Mouse (Mus musculus) limb, embryonic 13.5 days (tissue): ENCODE data around the gene Psmb5. TPM values are rescaled to one million over a fixed set of nuclear protein-coding genes. Genes with fewer than 3 reads are reported as not detected.

Experiments
- ATAC-seq: fragments of 200-750 bp; cut with Nextera tagmentation; 2 replicates; pipeline ENCODE4 v1.8.0; 2017; ENCODE audit warnings: low read depth, moderate number of reproducible peaks, moderate TSS enrichment; ENCODE audit not compliant: low FRiP score
- H3K27ac ChIP-seq: fragments of 300-500 bp; sonication (generic); 2 replicates; pipeline ENCODE4 v1.5.1; 2015; ENCODE audit warnings: inconsistent platforms, mild to moderate bottlenecking, moderate library complexity
- H3K27me3 ChIP-seq: fragments of 300-500 bp; sonication (generic); 2 replicates; pipeline ENCODE4 v1.6.1; 2015; ENCODE audit warnings: mild to moderate bottlenecking, inconsistent platforms
- H3K36me3 ChIP-seq: fragments of 300-500 bp; sonication (generic); 2 replicates; pipeline ENCODE4 v1.6.1; 2015; ENCODE audit warnings: inconsistent platforms, mild to moderate bottlenecking, moderate library complexity
- H3K4me1 ChIP-seq: fragments of 300-500 bp; sonication (generic); 2 replicates; pipeline ENCODE4 v1.6.1; 2015; ENCODE audit warnings: inconsistent platforms
- H3K4me2 ChIP-seq: fragments of 300-500 bp; sonication (generic); replicated peaks from 2 replicates; pipeline ENCODE4 v1.6.1; 2015; ENCODE audit warnings: inconsistent platforms, mild to moderate bottlenecking, moderate library complexity
- H3K4me3 ChIP-seq: fragments of 300-500 bp; sonication (generic); 2 replicates; pipeline ENCODE4 v1.5.1; 2015; ENCODE audit warnings: moderate library complexity, mild to moderate bottlenecking, inconsistent platforms
- H3K9ac ChIP-seq: fragments of 300-500 bp; sonication (generic); 2 replicates; pipeline ENCODE4 v1.6.1; 2015; ENCODE audit warnings: mild to moderate bottlenecking, inconsistent platforms
- H3K9me3 ChIP-seq: fragments of 300-500 bp; sonication (generic); 2 replicates; pipeline ENCODE4 v1.6.1; 2016; ENCODE audit warnings: inconsistent platforms
- WGBS: fragments of 180-500 bp; shearing (Covaris S2); methylation state at CpG from one replicate; pipeline ENCODE4 v1.1.7; 2015; 5-methylcytosine and 5-hydroxymethylcytosine counted together
- polyA plus RNA-seq: library from polyadenylated mRNA; unstranded; fragments of >200 nt; fragmentation: Nextera tagmentation; extraction: Ambion mirVana; gene quantifications from 2 replicates; pipeline ENCODE4 v1.2.1, GENCODE M21; 2015

Gene Psmb5
- polyA plus RNA-seq, 1 experiment from 2014 or later: 394 TPM

DNA sequence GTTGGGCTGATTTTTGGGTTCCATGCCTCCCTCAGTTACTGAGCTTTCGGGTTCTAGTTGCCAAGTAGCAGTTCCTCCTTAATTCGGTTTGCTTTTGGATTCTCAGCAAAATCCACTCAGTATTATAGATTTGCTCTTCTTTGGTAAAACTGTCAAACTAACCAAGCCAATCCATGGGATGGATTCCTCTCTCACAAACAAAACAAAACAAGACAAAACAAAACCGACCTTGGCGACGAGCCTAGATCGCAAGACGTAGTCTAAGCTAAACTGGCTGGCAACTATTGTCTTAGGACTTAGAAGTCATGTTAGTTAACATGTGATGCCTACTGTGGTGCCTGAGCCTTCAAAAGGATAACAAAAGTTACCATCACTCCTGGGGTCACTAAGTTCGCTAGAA lies 14.1 kb downstream of the Psmb5 start:
- peaks cover 17% of the 10 kb centered on the region for H3K4me1 ChIP-seq
- peaks cover 12% of the 10 kb centered on the region for H3K36me3 ChIP-seq
- no peaks in the 10 kb centered on the region for H3K27me3 ChIP-seq
- H3K4me2 ChIP-seq: peak overlapping the region; percentile 57
- WGBS: 83% methylated on average over 8 of the region's 8 CpGs
- no peak for ATAC-seq
- peak overlapping the region; percentile 65 for H3K27ac ChIP-seq
- no peaks in the 10 kb centered on the region for H3K9me3 ChIP-seq
- no peak overlapping the region for H3K9ac ChIP-seq
- peak overlapping the region; percentile 65 for H3K4me3 ChIP-seq

DNA sequence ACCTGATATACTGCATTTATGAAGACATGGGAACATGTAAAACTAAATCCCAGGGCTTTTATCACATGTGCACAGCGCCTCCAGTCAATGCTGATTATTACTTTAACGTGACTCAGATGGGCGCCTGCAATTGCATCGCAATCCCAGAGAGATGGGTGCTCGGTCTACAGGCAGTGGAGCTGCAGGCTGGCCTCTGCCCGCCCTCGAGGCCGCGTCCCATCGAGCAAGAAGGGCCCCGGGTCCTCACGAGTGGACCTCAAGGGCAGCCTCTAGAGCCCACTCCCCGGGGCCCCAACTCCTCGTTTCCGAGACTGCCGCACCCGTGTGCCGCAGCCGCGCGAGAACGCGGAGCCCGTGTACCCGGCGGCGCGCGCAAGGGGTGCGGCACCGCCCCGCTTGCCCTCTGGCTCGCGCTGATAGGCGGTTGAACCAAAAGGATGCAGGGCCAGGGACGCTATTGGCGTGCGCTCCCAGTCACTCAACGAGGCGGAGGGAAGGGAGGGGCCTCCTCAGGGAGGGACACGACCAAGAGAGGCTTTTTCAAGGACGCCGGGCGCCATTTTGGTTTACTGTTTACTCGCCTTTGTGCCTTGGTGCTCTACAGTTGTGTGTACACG lies 14.7 kb downstream of the Psmb5 start:
- Histone ChIP-seq H3K4me1 (peaks cover 17% of the 10 kb centered on the region), H3K4me2 (peak overlapping the region; percentile 57), H3K27ac (peak overlapping the region; percentile 94), H3K9ac (peak overlapping the region; percentile 83), H3K36me3 (peaks cover 13% of the 10 kb centered on the region), H3K4me3 (peak overlapping the region; percentile 65), H3K9me3 (no peaks in the 10 kb centered on the region), H3K27me3 (no peaks in the 10 kb centered on the region)
- peak; percentile 99 for ATAC-seq
- under 1% methylated on average over 46 of the region's 46 CpGs for WGBS

DNA sequence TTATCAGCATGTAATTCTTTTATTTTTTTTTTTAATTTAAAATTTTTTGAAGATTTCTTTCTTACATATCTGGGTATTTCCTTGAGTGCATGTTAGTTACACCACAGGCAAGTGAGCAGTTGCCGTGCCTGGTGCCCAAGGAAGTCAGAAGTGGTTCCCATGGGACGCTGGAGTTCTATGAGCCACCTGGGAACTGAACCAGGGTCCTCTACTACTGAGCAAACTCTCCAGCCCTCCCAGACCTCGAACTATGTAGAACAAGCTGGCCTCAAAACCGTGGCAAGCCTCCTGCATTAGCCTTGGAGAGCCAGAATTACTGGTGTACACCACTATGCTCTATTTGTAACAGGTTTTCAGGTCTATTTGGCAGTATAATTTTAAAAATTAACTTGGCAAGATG lies 15.2 kb downstream of the Psmb5 start:
- WGBS: 38% methylated on average over 4 of the region's 4 CpGs
- Histone ChIP-seq H3K4me3 (peak overlapping the region; percentile 65), H3K9ac (peak overlapping the region; percentile 83), H3K27me3 (no peaks in the 10 kb centered on the region), H3K4me1 (peaks cover 17% of the 10 kb centered on the region), H3K9me3 (no peaks in the 10 kb centered on the region), H3K27ac (peak overlapping the region; percentile 94), H3K36me3 (peaks cover 13% of the 10 kb centered on the region), H3K4me2 (peak overlapping the region; percentile 57)
- no peak for ATAC-seq

DNA sequence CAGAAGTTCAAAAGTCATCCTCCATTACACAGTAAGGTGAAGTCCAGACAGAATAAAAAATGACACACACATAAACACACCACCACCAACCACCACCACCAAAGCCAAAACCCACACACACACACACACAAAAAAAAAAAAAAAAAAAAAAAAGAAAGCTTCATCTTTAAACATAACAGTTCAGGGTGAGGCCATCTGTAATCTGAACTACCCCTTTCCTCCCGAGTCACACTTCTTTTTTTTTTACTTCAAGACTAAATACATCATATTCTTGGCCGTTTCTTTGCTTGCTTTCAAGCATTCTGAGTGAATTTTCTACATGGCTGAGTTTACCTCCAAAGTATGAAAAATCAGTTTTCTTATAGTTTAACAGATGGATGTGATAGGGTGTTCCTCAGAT lies 16.2 kb downstream of the Psmb5 start:
- 66% methylated on average over 2 of the region's 2 CpGs for WGBS
- H3K27me3 ChIP-seq: no peaks in the 10 kb centered on the region

DNA sequence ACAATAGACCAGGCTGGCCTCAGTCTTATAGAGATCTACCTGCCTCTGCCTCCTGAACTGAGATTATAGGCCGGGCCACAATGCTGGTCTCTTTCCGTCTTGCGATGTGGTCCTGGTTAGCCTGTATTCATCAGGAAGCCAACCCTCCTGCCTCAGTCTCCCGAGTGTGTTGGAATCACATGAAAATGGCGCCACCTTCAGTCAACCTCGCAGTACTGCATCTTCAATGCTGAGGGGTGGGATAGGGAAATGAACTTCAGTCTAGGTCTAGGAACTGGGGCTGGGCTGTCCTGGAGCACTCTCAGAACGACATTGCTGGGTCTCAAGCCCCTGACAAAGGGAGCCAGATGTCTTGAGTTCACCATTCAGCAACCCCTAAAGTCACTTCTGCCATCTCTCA lies 20.7 kb downstream of the Psmb5 start:
- peaks cover 10% of the 10 kb centered on the region for H3K4me1 ChIP-seq
- no peak for ATAC-seq
- peaks cover 38% of the 10 kb centered on the region for H3K36me3 ChIP-seq
- no peak overlapping the region for H3K27ac ChIP-seq
- no peaks in the 10 kb centered on the region for H3K9me3 ChIP-seq
- no peaks in the 10 kb centered on the region for H3K27me3 ChIP-seq
- H3K4me2 ChIP-seq: no peak overlapping the region
- 74% methylated on average over 7 of the region's 7 CpGs for WGBS
- no peak overlapping the region for H3K4me3 ChIP-seq
- H3K9ac ChIP-seq: no peak overlapping the region

More for the DNA sequence above, 16.2 kb downstream of the Psmb5 start:
- no peaks in the 10 kb centered on the region for H3K9me3 ChIP-seq
- H3K4me2 ChIP-seq: no peak overlapping the region
- peaks cover 17% of the 10 kb centered on the region for H3K4me1 ChIP-seq
- H3K4me3 ChIP-seq: no peak overlapping the region
- no peak for ATAC-seq
- no peak overlapping the region for H3K27ac ChIP-seq
- H3K36me3 ChIP-seq: peaks cover 18% of the 10 kb centered on the region
- no peak overlapping the region for H3K9ac ChIP-seq

DNA sequence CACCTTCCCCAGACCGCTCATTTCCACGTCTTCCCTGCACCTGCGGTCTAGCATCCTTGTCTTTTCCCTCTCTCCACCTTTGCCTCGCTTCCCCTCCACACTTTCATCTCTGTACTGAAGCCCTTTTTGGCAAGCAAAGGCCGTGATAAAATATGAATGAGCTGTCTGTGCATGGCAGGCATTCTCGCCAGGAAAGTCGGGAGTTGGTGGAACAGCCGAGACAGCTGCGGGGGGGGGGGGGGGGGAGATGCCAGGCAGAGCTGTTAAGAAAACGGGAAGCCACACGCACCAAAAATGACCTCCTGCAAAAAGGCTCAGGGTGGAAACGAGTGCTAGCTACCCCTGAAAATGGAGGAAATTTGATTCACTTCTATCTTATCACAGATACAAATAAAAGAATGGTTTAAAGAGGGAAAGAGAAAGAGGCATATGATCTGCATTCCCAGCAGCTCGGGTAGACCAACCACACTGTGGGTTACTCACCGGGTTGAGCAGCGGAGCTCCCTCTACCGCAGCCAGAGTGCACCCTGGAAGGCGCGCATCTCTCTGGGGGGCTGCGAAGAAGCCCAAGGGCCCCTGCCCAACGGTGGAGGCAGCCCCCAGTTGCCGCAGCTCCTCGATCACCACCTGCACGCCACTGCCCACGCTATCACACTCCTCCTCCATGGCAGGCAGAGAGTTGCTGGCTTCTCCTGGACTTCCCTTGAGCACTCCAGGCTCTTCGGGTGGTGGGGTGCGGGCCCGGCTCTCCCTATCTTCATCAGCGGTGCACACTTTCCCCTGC lies 23.0 kb downstream of the Psmb5 start:
- Histone ChIP-seq H3K27ac (no peak overlapping the region), H3K36me3 (peaks cover 49% of the 10 kb centered on the region), H3K9ac (no peak overlapping the region), H3K9me3 (no peaks in the 10 kb centered on the region), H3K4me1 (peaks cover 10% of the 10 kb centered on the region), H3K27me3 (no peaks in the 10 kb centered on the region), H3K4me2 (no peak overlapping the region; the same call in 1 of the 2 replicates), H3K4me3 (no peak overlapping the region)
- 70% methylated on average over 28 of the region's 28 CpGs for WGBS
- no peak for ATAC-seq

DNA sequence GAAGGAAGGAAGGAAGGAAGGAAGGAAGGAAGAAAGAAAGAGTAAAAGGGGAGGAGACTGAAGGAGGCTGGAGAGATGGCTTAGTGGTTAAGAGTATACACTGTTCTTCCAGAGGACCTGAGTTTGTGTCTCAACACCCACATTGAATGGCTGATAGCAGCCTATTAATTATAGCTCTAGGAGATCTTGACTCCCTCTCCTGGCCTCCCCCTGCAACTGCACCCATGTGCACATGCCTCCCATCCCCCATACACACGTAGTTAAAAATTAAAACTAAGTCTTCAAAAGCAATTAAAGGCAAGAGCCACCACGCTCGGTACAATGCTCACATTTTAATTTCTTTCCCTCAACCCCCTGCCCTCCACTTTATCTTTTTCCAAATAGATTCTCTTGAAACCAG lies 23.8 kb downstream of the Psmb5 start:
- H3K27me3 ChIP-seq: no peaks in the 10 kb centered on the region
- no peak overlapping the region for H3K9ac ChIP-seq
- H3K27ac ChIP-seq: no peak overlapping the region
- H3K4me3 ChIP-seq: no peak overlapping the region
- H3K4me1 ChIP-seq: peaks cover 10% of the 10 kb centered on the region
- no peak overlapping the region for H3K4me2 ChIP-seq
- peaks cover 41% of the 10 kb centered on the region for H3K36me3 ChIP-seq
- 95% methylated on average over 3 of the region's 3 CpGs for WGBS
- ATAC-seq: no peak
- H3K9me3 ChIP-seq: no peaks in the 10 kb centered on the region

DNA sequence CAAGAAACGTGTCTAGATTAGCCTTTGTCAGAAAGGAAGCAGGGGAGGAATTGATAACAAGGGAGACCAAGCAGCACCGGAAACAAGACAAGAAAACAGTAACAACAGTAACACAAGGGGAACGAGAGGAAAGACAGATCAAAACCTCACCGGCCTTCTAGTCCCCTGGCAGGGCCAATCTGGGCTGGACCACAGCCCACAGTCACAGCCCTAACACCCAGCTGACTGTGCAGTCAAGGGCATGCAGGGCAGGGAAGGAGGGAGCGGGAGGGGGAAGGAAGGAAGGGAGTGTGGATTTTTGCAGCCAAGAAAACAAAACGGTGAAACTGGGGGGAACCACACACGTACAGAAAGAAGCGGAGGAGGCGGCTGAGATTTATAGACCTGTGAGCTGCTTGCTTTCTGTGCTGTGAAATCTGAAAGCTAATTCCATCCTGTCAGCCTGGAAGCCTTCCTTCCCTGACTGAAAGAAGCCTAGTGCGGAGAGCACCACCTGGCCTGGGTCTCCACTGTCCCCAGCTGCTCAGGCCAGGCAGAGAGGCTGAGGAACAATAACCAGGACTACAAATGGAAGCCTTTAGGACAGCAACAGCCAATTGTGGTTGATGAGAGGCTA lies 25.4 kb downstream of the Psmb5 start:
- peaks cover 10% of the 10 kb centered on the region for H3K4me1 ChIP-seq
- no peaks in the 10 kb centered on the region for H3K27me3 ChIP-seq
- H3K36me3 ChIP-seq: peaks cover 37% of the 10 kb centered on the region
- WGBS: 54% methylated on average over 10 of the region's 10 CpGs
- no peaks in the 10 kb centered on the region for H3K9me3 ChIP-seq
- no peak overlapping the region for H3K4me3 ChIP-seq
- no peak for ATAC-seq
- no peak overlapping the region; the same call in 1 of the 2 replicates for H3K27ac ChIP-seq
- H3K9ac ChIP-seq: peak overlapping the region; percentile 36; the same call in 1 of the 2 replicates
- H3K4me2 ChIP-seq: no peak overlapping the region

DNA sequence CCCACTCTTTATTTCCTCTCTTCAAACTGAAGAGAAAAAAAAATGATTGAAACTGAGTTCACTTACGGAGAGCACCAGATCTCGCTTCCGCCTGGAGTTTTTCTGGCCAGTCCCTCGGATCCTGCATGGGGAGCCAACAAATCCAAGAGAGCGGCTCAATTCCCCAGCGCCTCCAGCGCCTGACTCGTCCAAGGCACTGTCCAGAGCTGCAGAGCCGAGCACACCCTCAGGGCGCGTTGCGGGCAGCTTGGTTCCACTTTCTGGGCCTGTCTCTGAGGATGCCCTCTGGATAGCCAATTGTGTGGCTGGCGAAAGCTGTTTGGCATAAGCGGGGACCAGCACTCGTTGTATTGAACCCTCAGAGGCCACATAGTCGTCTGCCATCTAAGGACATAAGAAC lies 26.8 kb downstream of the Psmb5 start:
- no peak overlapping the region for H3K27ac ChIP-seq
- peaks cover 36% of the 10 kb centered on the region for H3K36me3 ChIP-seq
- no peaks in the 10 kb centered on the region for H3K27me3 ChIP-seq
- no peak overlapping the region for H3K4me3 ChIP-seq
- H3K9me3 ChIP-seq: no peaks in the 10 kb centered on the region
- no peak overlapping the region for H3K4me2 ChIP-seq
- H3K9ac ChIP-seq: no peak overlapping the region
- WGBS: 89% methylated on average over 16 of the region's 16 CpGs
- ATAC-seq: no peak
- H3K4me1 ChIP-seq: peaks cover 10% of the 10 kb centered on the region

DNA sequence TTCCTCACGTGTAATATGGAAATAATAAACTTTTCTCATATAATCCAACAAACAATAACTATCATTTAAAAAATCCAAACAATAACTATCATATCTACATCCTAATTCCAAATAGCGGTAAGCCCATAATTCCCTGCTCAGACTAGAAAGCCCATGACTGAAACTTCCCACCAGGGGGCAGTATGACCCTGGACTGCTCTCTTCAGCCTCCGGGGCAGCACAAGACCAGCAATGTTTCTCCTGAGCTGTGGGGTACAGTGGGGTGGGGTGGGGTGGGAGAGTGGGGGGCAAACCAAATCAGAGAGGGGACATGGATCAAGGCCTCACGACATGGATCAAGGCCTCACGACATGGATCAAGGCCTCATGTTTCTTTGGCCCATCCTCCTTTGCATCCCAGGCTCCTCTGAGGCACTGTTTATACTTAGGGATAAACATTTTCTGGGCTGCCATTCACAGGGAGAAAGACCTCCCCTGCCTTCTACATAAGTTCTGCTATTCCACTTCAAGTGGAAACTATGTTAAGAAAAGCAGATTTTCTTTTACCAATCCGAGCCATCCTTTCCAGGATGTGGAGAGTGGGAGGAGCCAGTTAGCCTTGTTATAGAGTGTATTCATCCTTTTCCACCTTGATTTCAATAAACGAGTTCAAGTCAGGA lies 34.0 kb downstream of the Psmb5 start:
- H3K9me3 ChIP-seq: no peaks in the 10 kb centered on the region
- peak; percentile 28; the same call in 1 of the 2 replicates for ATAC-seq
- H3K27ac ChIP-seq: no peak overlapping the region
- H3K4me3 ChIP-seq: no peak overlapping the region
- H3K4me1 ChIP-seq: 0 out of 2 replicates have a peak, but pooled peaks cover under 1% of the 10 kb centered on the region
- no peaks in the 10 kb centered on the region for H3K27me3 ChIP-seq
- H3K4me2 ChIP-seq: no peak overlapping the region
- peaks cover 30% of the 10 kb centered on the region for H3K36me3 ChIP-seq
- H3K9ac ChIP-seq: no peak overlapping the region
- WGBS: 50% methylated on average over 7 of the region's 7 CpGs

DNA sequence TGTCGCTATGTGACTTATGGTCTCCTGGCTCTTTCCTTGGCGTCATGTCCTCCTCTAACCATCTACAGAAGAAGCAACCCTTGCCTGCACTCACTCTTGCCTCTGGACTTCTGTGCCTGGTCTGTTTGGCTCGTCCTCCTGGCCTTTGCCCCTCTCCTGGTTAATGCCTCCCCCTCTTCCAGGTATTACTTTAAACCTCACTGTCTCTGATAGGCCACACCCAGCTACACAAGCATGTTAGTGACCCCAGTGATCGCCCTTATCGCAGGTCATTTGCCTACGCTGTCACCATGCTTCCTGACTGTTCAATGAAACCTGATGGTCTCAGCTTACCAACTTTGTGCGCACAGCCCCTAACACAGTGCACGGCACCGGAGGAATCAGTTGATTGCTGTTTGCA lies 35.3 kb downstream of the Psmb5 start:
- 89% methylated on average over 9 of the region's 9 CpGs for WGBS
- Histone ChIP-seq H3K27me3 (no peaks in the 10 kb centered on the region), H3K9me3 (no peaks in the 10 kb centered on the region), H3K4me2 (no peak overlapping the region), H3K4me3 (no peak overlapping the region), H3K36me3 (peaks cover 30% of the 10 kb centered on the region), H3K27ac (no peak overlapping the region), H3K4me1 (peaks cover 7% of the 10 kb centered on the region; the same call in 1 of the 2 replicates), H3K9ac (no peak overlapping the region)
- no peak for ATAC-seq

DNA sequence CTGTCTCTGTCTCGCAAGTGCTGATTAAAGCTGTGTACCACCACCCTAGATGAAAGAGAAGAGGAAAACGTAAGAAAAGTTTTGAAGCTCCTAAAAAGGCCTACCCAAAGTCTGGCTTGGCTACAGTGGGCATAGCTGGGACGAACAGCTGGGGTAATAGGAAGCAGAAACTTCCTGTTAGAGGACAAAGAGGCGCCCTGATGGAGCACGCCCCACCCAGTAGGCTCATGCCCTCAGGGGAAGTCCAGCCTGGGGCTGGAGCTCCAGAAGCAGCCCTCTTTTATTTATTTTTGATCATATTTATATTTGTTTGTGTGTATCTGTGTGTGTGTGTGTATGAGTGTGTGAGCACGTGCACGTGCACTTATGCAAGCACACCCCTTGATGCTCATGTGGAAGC lies 38.2 kb downstream of the Psmb5 start:
- Histone ChIP-seq H3K36me3 (peaks cover 13% of the 10 kb centered on the region), H3K27ac (no peak overlapping the region), H3K27me3 (no peaks in the 10 kb centered on the region), H3K4me1 (peaks cover 13% of the 10 kb centered on the region), H3K4me2 (no peak overlapping the region), H3K9me3 (no peaks in the 10 kb centered on the region), H3K4me3 (no peak overlapping the region), H3K9ac (no peak overlapping the region)
- WGBS: 74% methylated on average over 7 of the region's 7 CpGs
- no peak for ATAC-seq
